Mouse (Mus musculus): ENCODE measurements around the gene Ripor3. TPM values are rescaled to one million over a fixed set of nuclear protein-coding genes. Genes with fewer than 3 reads are reported as not detected.

Gene Ripor3
- polyA plus RNA-seq, 1 experiment from 2014 or later, result 2.7 TPM

GRCm38 (mm10) chr2:167939632-167940399, 70.6 kb downstream of the Ripor3 start:
- peaks cover 28% of the 10 kb centered on the region for H3K4me1 ChIP-seq (ENCODE audit: control insufficient read depth, insufficient read depth, low read length)
- H3K36me3 ChIP-seq (ENCODE audit: control insufficient read depth, insufficient read depth, low read length), result no peaks in the 10 kb centered on the region
- H3K9ac ChIP-seq (ENCODE audit: low read depth, low read length), result no peak overlapping the region
- WGBS, result 61% methylated on average over 11 of the region's 11 CpGs
- ATAC-seq, result no peak
- H3K27ac ChIP-seq (ENCODE audit: low read length), result no peak overlapping the region
- H3K4me3 ChIP-seq (ENCODE audit: low read length), result no peak overlapping the region
- H3K4me2 ChIP-seq (ENCODE audit: low read depth, low read length), result no peak overlapping the region
- no peaks in the 10 kb centered on the region for H3K27me3 ChIP-seq (replicated peaks; ENCODE audit: control insufficient read depth, insufficient read depth, low read length)
- no peaks in the 10 kb centered on the region for H3K9me3 ChIP-seq (ENCODE audit: control insufficient read depth, low read length)

- Histone ChIP-seq H3K36me3 (ENCODE audit: control insufficient read depth, insufficient read depth, low read length) (no peaks in the 10 kb centered on the region), H3K4me2 (ENCODE audit: low read depth, low read length) (no peak overlapping the region), H3K4me3 (ENCODE audit: low read length) (no peak overlapping the region), H3K9ac (ENCODE audit: low read depth, low read length) (no peak overlapping the region), H3K4me1 (ENCODE audit: control insufficient read depth, insufficient read depth, low read length) (peaks cover 28% of the 10 kb centered on the region), H3K27ac (ENCODE audit: low read length) (no peak overlapping the region), H3K9me3 (ENCODE audit: control insufficient read depth, low read length) (no peaks in the 10 kb centered on the region), H3K27me3 (replicated peaks; ENCODE audit: control insufficient read depth, insufficient read depth, low read length) (no peaks in the 10 kb centered on the region)
- 68% methylated on average over 4 of the region's 4 CpGs for WGBS
- ATAC-seq, result no peak
Observed at GRCm38 (mm10) chr2:167939204-167939603, 71.2 kb downstream of the Ripor3 start.

GRCm38 (mm10) chr2:167938786-167939185, 71.6 kb downstream of the Ripor3 start:
- no peak for ATAC-seq
- H3K27ac ChIP-seq (ENCODE audit: low read length), result no peak overlapping the region
- no peaks in the 10 kb centered on the region for H3K9me3 ChIP-seq (ENCODE audit: control insufficient read depth, low read length)
- H3K4me3 ChIP-seq (ENCODE audit: low read length), result no peak overlapping the region
- 79% methylated on average over 3 of the region's 3 CpGs for WGBS
- H3K36me3 ChIP-seq (ENCODE audit: control insufficient read depth, insufficient read depth, low read length), result no peaks in the 10 kb centered on the region
- H3K4me2 ChIP-seq (ENCODE audit: low read depth, low read length), result no peak overlapping the region
- H3K4me1 ChIP-seq (ENCODE audit: control insufficient read depth, insufficient read depth, low read length), result peaks cover 28% of the 10 kb centered on the region
- H3K27me3 ChIP-seq (replicated peaks; ENCODE audit: control insufficient read depth, insufficient read depth, low read length), result no peaks in the 10 kb centered on the region
- no peak overlapping the region for H3K9ac ChIP-seq (ENCODE audit: low read depth, low read length)

DNA sequence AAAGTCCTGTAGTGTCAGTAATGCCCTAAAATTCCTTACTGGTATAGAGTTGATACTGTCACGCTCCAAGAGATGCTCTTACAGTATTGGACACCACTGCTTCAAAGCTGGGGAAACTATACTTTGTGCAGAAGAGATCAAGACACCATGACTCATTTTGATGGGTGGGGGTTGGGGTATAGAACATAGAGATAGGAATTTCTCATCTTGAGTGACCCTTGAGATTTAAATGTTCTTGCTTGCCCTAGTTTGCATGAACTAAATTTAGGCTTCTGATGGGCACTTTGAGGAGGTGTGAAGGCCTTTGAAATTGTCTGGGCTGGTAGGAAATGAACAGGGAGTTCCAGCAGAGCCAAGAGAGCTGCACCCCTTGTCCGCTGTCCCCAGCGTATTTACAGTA, 74.5 kb downstream of the Ripor3 start:
- 85% methylated on average over 3 of the region's 3 CpGs for WGBS

DNA sequence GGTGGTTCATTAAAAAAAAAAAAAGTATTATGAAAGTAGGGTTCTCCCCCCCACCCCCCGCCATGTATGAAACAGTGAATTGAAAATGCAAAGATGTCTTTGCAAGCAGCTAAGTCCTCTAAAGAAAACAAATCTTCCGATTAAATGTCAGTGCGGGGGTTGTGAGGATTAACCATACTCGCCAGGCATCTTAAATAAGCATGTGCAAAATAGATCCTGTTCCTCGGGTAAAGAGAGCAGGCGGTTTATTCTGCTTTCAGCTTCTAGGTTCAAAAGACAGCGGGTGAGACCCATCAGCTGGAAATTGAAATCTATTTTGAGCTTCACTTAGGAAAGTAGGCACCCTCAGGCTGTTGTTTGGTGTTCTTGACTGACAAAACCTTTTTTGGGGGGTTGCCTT, 77.0 kb downstream of the Ripor3 start:
- ATAC-seq, result no peak
- 40% methylated on average over 7 of the region's 7 CpGs for WGBS
- Histone ChIP-seq H3K4me1 (ENCODE audit: control insufficient read depth, insufficient read depth, low read length) (peaks cover 19% of the 10 kb centered on the region), H3K4me3 (ENCODE audit: low read length) (peak overlapping the region; percentile 82), H3K27ac (ENCODE audit: low read length) (no peak overlapping the region), H3K27me3 (replicated peaks; ENCODE audit: control insufficient read depth, insufficient read depth, low read length) (no peaks in the 10 kb centered on the region), H3K4me2 (ENCODE audit: low read depth, low read length) (peak overlapping the region; percentile 92), H3K9ac (ENCODE audit: low read depth, low read length) (peak overlapping the region; percentile 87), H3K9me3 (ENCODE audit: control insufficient read depth, low read length) (no peaks in the 10 kb centered on the region), H3K36me3 (ENCODE audit: control insufficient read depth, insufficient read depth, low read length) (no peaks in the 10 kb centered on the region)

More for the DNA sequence above, 74.5 kb downstream of the Ripor3 start:
- Histone ChIP-seq H3K27me3 (replicated peaks; ENCODE audit: control insufficient read depth, insufficient read depth, low read length) (no peaks in the 10 kb centered on the region), H3K27ac (ENCODE audit: low read length) (no peak overlapping the region), H3K36me3 (ENCODE audit: control insufficient read depth, insufficient read depth, low read length) (no peaks in the 10 kb centered on the region), H3K4me2 (ENCODE audit: low read depth, low read length) (no peak overlapping the region), H3K4me3 (ENCODE audit: low read length) (no peak overlapping the region), H3K9ac (ENCODE audit: low read depth, low read length) (no peak overlapping the region), H3K4me1 (ENCODE audit: control insufficient read depth, insufficient read depth, low read length) (peaks cover 23% of the 10 kb centered on the region), H3K9me3 (ENCODE audit: control insufficient read depth, low read length) (no peaks in the 10 kb centered on the region)
- ATAC-seq, result no peak

- under 1% methylated on average over 18 of the region's 18 CpGs for WGBS
- Histone ChIP-seq H3K4me2 (ENCODE audit: low read depth, low read length) (peak overlapping the region; percentile 92), H3K4me3 (ENCODE audit: low read length) (peak overlapping the region; percentile 82), H3K27me3 (replicated peaks; ENCODE audit: control insufficient read depth, insufficient read depth, low read length) (no peaks in the 10 kb centered on the region), H3K9me3 (ENCODE audit: control insufficient read depth, low read length) (no peaks in the 10 kb centered on the region), H3K4me1 (ENCODE audit: control insufficient read depth, insufficient read depth, low read length) (peaks cover 19% of the 10 kb centered on the region), H3K36me3 (ENCODE audit: control insufficient read depth, insufficient read depth, low read length) (no peaks in the 10 kb centered on the region), H3K27ac (ENCODE audit: low read length) (no peak overlapping the region), H3K9ac (ENCODE audit: low read depth, low read length) (peak overlapping the region; percentile 87)
- peak; percentile 47 for ATAC-seq
Observed at GRCm38 (mm10) chr2:167932727-167933231, 77.6 kb downstream of the Ripor3 start.

GRCm38 (mm10) chr2:167931985-167932726, 78.3 kb downstream of the Ripor3 start, which contains the start of gene Ptpn1:
Ptpn1 (plus strand) TSS chr2:167932057.
- Histone ChIP-seq H3K9ac (ENCODE audit: low read depth, low read length) (peak within 1 kb of the TSS; percentile 87), H3K4me1 (ENCODE audit: control insufficient read depth, insufficient read depth, low read length) (peaks cover 19% of the 10 kb centered on the region), H3K4me2 (ENCODE audit: low read depth, low read length) (peak within 1 kb of the TSS; percentile 92), H3K36me3 (ENCODE audit: control insufficient read depth, insufficient read depth, low read length) (no peaks in the 10 kb centered on the region), H3K27ac (ENCODE audit: low read length) (peak within 1 kb of the TSS; percentile 84), H3K9me3 (ENCODE audit: control insufficient read depth, low read length) (no peaks in the 10 kb centered on the region), H3K4me3 (ENCODE audit: low read length) (peak within 1 kb of the TSS; percentile 82), H3K27me3 (replicated peaks; ENCODE audit: control insufficient read depth, insufficient read depth, low read length) (no peaks in the 10 kb centered on the region)
- WGBS, result under 1% methylated on average over 99 of the region's 99 CpGs
- peak; percentile 98 for ATAC-seq

- no peak overlapping the region for H3K27ac ChIP-seq (ENCODE audit: low read length)
- H3K4me1 ChIP-seq (ENCODE audit: control insufficient read depth, insufficient read depth, low read length), result peaks cover 19% of the 10 kb centered on the region
- H3K4me2 ChIP-seq (ENCODE audit: low read depth, low read length), result 0 out of 2 replicates have a peak overlapping the region, but pooled peaks have one; percentile 71
- no peaks in the 10 kb centered on the region for H3K27me3 ChIP-seq (replicated peaks; ENCODE audit: control insufficient read depth, insufficient read depth, low read length)
- peak overlapping the region; percentile 87 for H3K9ac ChIP-seq (ENCODE audit: low read depth, low read length)
- H3K4me3 ChIP-seq (ENCODE audit: low read length), result no peak overlapping the region
- no peaks in the 10 kb centered on the region for H3K36me3 ChIP-seq (ENCODE audit: control insufficient read depth, insufficient read depth, low read length)
- 94% methylated on average over 3 of the region's 3 CpGs for WGBS
- no peaks in the 10 kb centered on the region for H3K9me3 ChIP-seq (ENCODE audit: control insufficient read depth, low read length)
- no peak for ATAC-seq
Observed at GRCm38 (mm10) chr2:167930975-167931374, 79.4 kb downstream of the Ripor3 start.
